Mouse (Mus musculus): ENCODE measurements at regions not wholly inside any gene's neighbourhood (a gene's known extent, or its start where the extent isn't known, plus 50 kb on each side); places are given as distances from the start of the nearest gene placed in this dataset.

DNA sequence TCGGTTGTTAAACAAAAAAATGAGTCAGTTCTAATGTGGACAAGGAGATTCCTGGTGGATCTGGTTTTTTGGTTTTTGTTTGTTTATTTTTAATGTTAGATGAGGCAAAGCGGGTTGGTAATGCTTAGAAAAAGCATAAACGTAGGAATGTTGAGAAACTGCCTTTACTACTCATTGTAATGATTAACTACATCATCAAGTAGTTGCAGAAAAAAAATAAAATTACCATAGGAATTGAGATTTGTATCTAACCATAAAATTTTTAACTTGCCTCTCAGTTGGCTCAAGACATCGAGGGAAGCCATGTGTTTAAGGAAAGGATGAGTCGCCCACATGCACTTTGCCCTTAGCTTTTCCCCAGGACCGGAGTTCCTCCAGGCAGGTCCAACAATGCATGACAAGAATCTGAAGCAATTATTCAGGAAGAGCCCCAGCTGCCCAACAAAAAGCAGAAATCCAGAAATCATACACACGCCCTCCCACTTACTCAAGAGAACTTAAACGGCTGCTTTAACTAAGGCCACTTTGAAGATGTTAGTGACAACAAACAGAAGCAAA is 545.5 kb downstream of the Lmo4 start:
- no peak overlapping the region for H3K27ac ChIP-seq (ENCODE audit: control insufficient read depth, low read depth, low read length)
- TF ChIP-seq NRF1 (IDR thresholded peaks at IDR 0.05; ENCODE audit: insufficient read depth, low read depth, low read length, poor library complexity, severe bottlenecking) (no peak), ZMIZ1 (IDR thresholded peaks at IDR 0.05; ENCODE audit: low read depth, low read length) (no peak), TCF12 (IDR thresholded peaks at IDR 0.05; ENCODE audit: low read depth, low read length) (no peak), USF2 (IDR thresholded peaks at IDR 0.05; ENCODE audit: borderline replicate concordance in 1 of 2, insufficient read depth in 1 of 2, low read depth in 1 of 2, low read length in 2 of 2) (no peak), E2F4 (IDR thresholded peaks at IDR 0.05; ENCODE audit: borderline replicate concordance, low read depth, low read length) (no peak), CTCF (IDR thresholded peaks at IDR 0.05 in 2 of 3, conservative IDR thresholded peaks at IDR 0.05 in 1 of 3; ENCODE audit: control insufficient read depth in 1 of 3, insufficient read depth in 1 of 3, low read depth in 2 of 3, low read length in 3 of 3, poor library complexity in 1 of 3, severe bottlenecking in 1 of 3) (no peak), TAL1 (IDR thresholded peaks at IDR 0.05; ENCODE audit: low read length) (no peak), ZKSCAN1 (IDR thresholded peaks at IDR 0.05; ENCODE audit: low read depth, low read length) (no peak), CHD2 (IDR thresholded peaks at IDR 0.05; ENCODE audit: low read length) (no peak), UBTF (IDR thresholded peaks at IDR 0.05; ENCODE audit: borderline replicate concordance, insufficient read depth, low read depth, low read length) (no peak), ZNF384 (IDR thresholded peaks at IDR 0.05; ENCODE audit: low read depth, low read length) (no peak), USF1 (IDR thresholded peaks at IDR 0.05; ENCODE audit: low read depth, low read length) (no peak), MXI1 (IDR thresholded peaks at IDR 0.05; ENCODE audit: low read depth, low read length) (no peak), EP300 (IDR thresholded peaks at IDR 0.05; ENCODE audit: low read depth in 1 of 2, low read length in 2 of 2) (no peak), MYB (IDR thresholded peaks at IDR 0.05; ENCODE audit: low read depth, low read length) (no peak), RCOR1 (IDR thresholded peaks at IDR 0.05; ENCODE audit: low read depth, low read length) (no peak), BHLHE40 (IDR thresholded peaks at IDR 0.05; ENCODE audit: borderline replicate concordance, low read depth, low read length) (no peak), ZC3H11A (IDR thresholded peaks at IDR 0.05; ENCODE audit: low read depth, low read length) (no peak), ELF1 (IDR thresholded peaks at IDR 0.05; ENCODE audit: low read depth, low read length) (no peak)
- DNase-seq (ENCODE audit: low read depth, low spot score): no peak

DNA sequence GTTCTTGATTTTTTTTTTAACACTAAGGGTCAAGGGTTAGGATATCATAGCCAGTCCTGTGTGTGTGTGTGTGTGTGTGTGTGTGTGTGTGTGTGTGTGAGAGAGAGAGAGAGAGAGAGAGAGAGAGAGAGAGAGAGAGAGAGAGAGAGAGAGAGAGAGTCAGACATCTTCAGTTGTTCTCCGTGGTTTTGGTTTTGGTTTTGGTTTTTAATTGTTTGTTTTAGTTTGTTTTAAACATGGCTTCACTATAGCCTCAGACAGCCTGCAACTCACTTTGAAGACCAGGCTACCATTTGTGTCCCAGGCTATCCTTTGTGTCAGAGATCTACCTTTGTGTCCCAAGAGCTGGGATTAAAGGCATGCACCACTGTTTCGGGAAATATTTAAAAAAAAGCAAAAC is 557.8 kb downstream of the Lmo4 start:
- no peaks in the 10 kb centered on the region for H3K79me2 ChIP-seq (ENCODE audit: control insufficient read depth, insufficient read depth, low read length, poor library complexity)
- no peak for DNase-seq (ENCODE audit: low read depth, low spot score)
- no peaks in the 10 kb centered on the region for H3K4me1 ChIP-seq (ENCODE audit: control insufficient read depth in 1 of 2, insufficient read depth in 2 of 2, low read length in 2 of 2)
- H3K36me3 ChIP-seq (ENCODE audit: control insufficient read depth in 1 of 2, insufficient read depth in 2 of 2, low read length in 2 of 2): no peaks in the 10 kb centered on the region
- H3K9me3 ChIP-seq (replicated peaks; ENCODE audit: insufficient read depth, low read length): no peaks in the 10 kb centered on the region
- no peak overlapping the region for H3K9ac ChIP-seq (ENCODE audit: control insufficient read depth, low read depth, low read length, poor library complexity, severe bottlenecking)
- H3K27me3 ChIP-seq (ENCODE audit: control insufficient read depth in 1 of 2, insufficient read depth in 2 of 2, low read length in 2 of 2): no peaks in the 10 kb centered on the region
- H3K4me3 ChIP-seq (ENCODE audit: control insufficient read depth in 1 of 2, insufficient read depth in 1 of 2, low read depth in 2 of 2, low read length in 2 of 2): no peak overlapping the region
- TF ChIP-seq JUND (IDR thresholded peaks at IDR 0.05; ENCODE audit: low read depth, low read length): no peak
- no peak for TF ChIP-seq RCOR1 (IDR thresholded peaks at IDR 0.05; ENCODE audit: low read depth, low read length)
- no peak for TF ChIP-seq ELF1 (IDR thresholded peaks at IDR 0.05; ENCODE audit: low read depth, low read length)
- no peak for TF ChIP-seq TBP (IDR thresholded peaks at IDR 0.05; ENCODE audit: low read depth, low read length)
- no peak for TF ChIP-seq UBTF (IDR thresholded peaks at IDR 0.05; ENCODE audit: borderline replicate concordance, insufficient read depth, low read depth, low read length)
- TF ChIP-seq POLR2AphosphoS2 (IDR thresholded peaks at IDR 0.05; ENCODE audit: low read length): no peak
- TF ChIP-seq HCFC1 (IDR thresholded peaks at IDR 0.05; ENCODE audit: low read depth, low read length): no peak
- TF ChIP-seq USF1 (IDR thresholded peaks at IDR 0.05; ENCODE audit: low read depth, low read length): no peak
- TF ChIP-seq MAX (IDR thresholded peaks at IDR 0.05; ENCODE audit: low read length): no peak
- TF ChIP-seq MAZ (IDR thresholded peaks at IDR 0.05; ENCODE audit: low read depth, low read length): no peak
- no peak for TF ChIP-seq CHD2 (IDR thresholded peaks at IDR 0.05; ENCODE audit: low read length)
- no peak for TF ChIP-seq CHD1 (IDR thresholded peaks at IDR 0.05; ENCODE audit: low read depth, low read length)
- no peak for TF ChIP-seq NRF1 (IDR thresholded peaks at IDR 0.05; ENCODE audit: insufficient read depth, low read depth, low read length, poor library complexity, severe bottlenecking)
- no peak for TF ChIP-seq CTCF (IDR thresholded peaks at IDR 0.05 in 2 of 3, conservative IDR thresholded peaks at IDR 0.05 in 1 of 3; ENCODE audit: control insufficient read depth in 1 of 3, insufficient read depth in 1 of 3, low read depth in 2 of 3, low read length in 3 of 3, poor library complexity in 1 of 3, severe bottlenecking in 1 of 3)
- no peak for TF ChIP-seq MYC (IDR thresholded peaks at IDR 0.05; ENCODE audit: low read depth, low read length)
- TF ChIP-seq NELFE (IDR thresholded peaks at IDR 0.05; ENCODE audit: low read depth, low read length): no peak
- TF ChIP-seq EP300 (IDR thresholded peaks at IDR 0.05; ENCODE audit: low read depth in 1 of 2, low read length in 2 of 2): no peak
- TF ChIP-seq POLR2AphosphoS5 (IDR thresholded peaks at IDR 0.05; ENCODE audit: borderline replicate concordance, low read depth, low read length): no peak
- no peak overlapping the region for H3K27ac ChIP-seq (ENCODE audit: control insufficient read depth, low read depth, low read length)

More for the DNA sequence above, 545.5 kb downstream of the Lmo4 start:
- no peaks in the 10 kb centered on the region for H3K9me3 ChIP-seq (replicated peaks; ENCODE audit: insufficient read depth, low read length)
- no peaks in the 10 kb centered on the region for H3K27me3 ChIP-seq (ENCODE audit: control insufficient read depth in 1 of 2, insufficient read depth in 2 of 2, low read length in 2 of 2)
- H3K4me1 ChIP-seq (ENCODE audit: control insufficient read depth in 1 of 2, insufficient read depth in 2 of 2, low read length in 2 of 2): no peaks in the 10 kb centered on the region
- no peak overlapping the region for H3K4me3 ChIP-seq (ENCODE audit: control insufficient read depth in 1 of 2, insufficient read depth in 1 of 2, low read depth in 2 of 2, low read length in 2 of 2)
- no peak overlapping the region for H3K9ac ChIP-seq (ENCODE audit: control insufficient read depth, low read depth, low read length, poor library complexity, severe bottlenecking)
- no peaks in the 10 kb centered on the region for H3K36me3 ChIP-seq (ENCODE audit: control insufficient read depth in 1 of 2, insufficient read depth in 2 of 2, low read length in 2 of 2)
- H3K79me2 ChIP-seq (ENCODE audit: control insufficient read depth, insufficient read depth, low read length, poor library complexity): no peaks in the 10 kb centered on the region
